Mouse (Mus musculus): ENCODE measurements around the gene Cog1.

The Cog1 gene

GRCm38 (mm10) chr11:113703758-113704157 lies 54.8 kb downstream of the Cog1 start:
- DNase-seq (ENCODE audit: low spot score in 2 of 2): peak; percentile 63 to 75

- no peak for DNase-seq (ENCODE audit: low spot score in 2 of 2)
These were observed 57.1 kb downstream of the Cog1 start for GRCm38 (mm10) chr11:113705966-113706652.

GRCm38 (mm10) chr11:113708629-113709213 lies 59.8 kb downstream of the Cog1 start:
- no peak for DNase-seq (ENCODE audit: low spot score in 2 of 2)

- DNase-seq (ENCODE audit: low spot score in 2 of 2): no peak
These were observed 60.3 kb downstream of the Cog1 start for GRCm38 (mm10) chr11:113709272-113709671.

- no peak for DNase-seq (ENCODE audit: low spot score in 2 of 2)
These were observed 60.8 kb downstream of the Cog1 start, which contains the start of gene Cpsf4l for GRCm38 (mm10) chr11:113709731-113710256. TSS of gene Cpsf4l (minus strand) at chr11:113710017.

GRCm38 (mm10) chr11:113710257-113710777 lies 61.3 kb downstream of the Cog1 start:
- DNase-seq (ENCODE audit: low spot score in 2 of 2): no peak

- DNase-seq (ENCODE audit: low spot score in 2 of 2): no peak
These were observed 62.1 kb downstream of the Cog1 start for GRCm38 (mm10) chr11:113711061-113711460.

GRCm38 (mm10) chr11:113715078-113715674 lies 66.2 kb downstream of the Cog1 start:
- no peak for DNase-seq (ENCODE audit: low spot score in 2 of 2)

- no peak for DNase-seq (ENCODE audit: low spot score in 2 of 2)
These were observed 67.2 kb downstream of the Cog1 start for GRCm38 (mm10) chr11:113716132-113716531.

Measured in frontal cortex, postnatal 25 days (tissue).